Mouse (Mus musculus) liver, embryonic 15.5 days (tissue): Measurements from ENCODE around the gene Mplkip. TPM values are rescaled to one million over a fixed set of nuclear protein-coding genes. Genes with fewer than 3 reads are reported as not detected.

Source experiments
- ATAC-seq: fragments of 200-750 bp; cut with Nextera tagmentation; 2 replicates; pipeline ENCODE4 v1.8.0; 2017; ENCODE audit warnings: moderate number of reproducible peaks, mild to moderate bottlenecking, moderate library complexity; ENCODE audit not compliant: insufficient read depth
- H3K27ac ChIP-seq: fragments of 300-500 bp; sonication (generic); replicated peaks from 2 replicates; pipeline ENCODE4 v1.5.1; 2015; ENCODE audit warnings: mild to moderate bottlenecking, inconsistent platforms
- H3K27me3 ChIP-seq: fragments of 300-500 bp; sonication (generic); 2 replicates; pipeline ENCODE4 v1.6.1; 2015; ENCODE audit warnings: mild to moderate bottlenecking, inconsistent platforms
- H3K36me3 ChIP-seq: fragments of 300-500 bp; sonication (generic); replicated peaks from 2 replicates; pipeline ENCODE4 v1.6.1; 2015; ENCODE audit warnings: moderate library complexity, mild to moderate bottlenecking, inconsistent platforms
- H3K4me1 ChIP-seq: fragments of 300-500 bp; sonication (generic); replicated peaks from 2 replicates; pipeline ENCODE4 v1.6.1; 2015; ENCODE audit warnings: inconsistent platforms
- H3K4me2 ChIP-seq: fragments of 300-500 bp; sonication (generic); 2 replicates; pipeline ENCODE4 v1.6.1; 2015; ENCODE audit warnings: moderate library complexity, mild to moderate bottlenecking, inconsistent platforms
- H3K4me3 ChIP-seq: fragments of 300-500 bp; sonication (generic); replicated peaks from 2 replicates; pipeline ENCODE4 v1.5.1; 2015; ENCODE audit warnings: mild to moderate bottlenecking, inconsistent platforms
- H3K9ac ChIP-seq: fragments of 300-500 bp; sonication (generic); 2 replicates; pipeline ENCODE4 v1.6.1; 2015; ENCODE audit warnings: moderate library complexity, mild to moderate bottlenecking, inconsistent platforms
- H3K9me3 ChIP-seq: fragments of 300-500 bp; sonication (generic); replicated peaks from 2 replicates; pipeline ENCODE4 v1.6.1; 2016; ENCODE audit warnings: inconsistent platforms
- WGBS: fragments of 180-500 bp; shearing (Covaris S2); methylation state at CpG from one replicate; pipeline ENCODE4 v1.1.7; 2015; ENCODE audit warnings: mixed read lengths; ENCODE audit not compliant: insufficient replicate concordance; 5-methylcytosine and 5-hydroxymethylcytosine counted together
- polyA plus RNA-seq: library from polyadenylated mRNA; unstranded; fragments of >200 nt; fragmentation: Nextera tagmentation; extraction: Ambion mirVana; gene quantifications from 2 replicates; pipeline ENCODE4 v1.2.1, GENCODE M21; 2015

The Mplkip gene
- polyA plus RNA-seq, result 19.0 and 22.5 TPM in 2 replicates

DNA sequence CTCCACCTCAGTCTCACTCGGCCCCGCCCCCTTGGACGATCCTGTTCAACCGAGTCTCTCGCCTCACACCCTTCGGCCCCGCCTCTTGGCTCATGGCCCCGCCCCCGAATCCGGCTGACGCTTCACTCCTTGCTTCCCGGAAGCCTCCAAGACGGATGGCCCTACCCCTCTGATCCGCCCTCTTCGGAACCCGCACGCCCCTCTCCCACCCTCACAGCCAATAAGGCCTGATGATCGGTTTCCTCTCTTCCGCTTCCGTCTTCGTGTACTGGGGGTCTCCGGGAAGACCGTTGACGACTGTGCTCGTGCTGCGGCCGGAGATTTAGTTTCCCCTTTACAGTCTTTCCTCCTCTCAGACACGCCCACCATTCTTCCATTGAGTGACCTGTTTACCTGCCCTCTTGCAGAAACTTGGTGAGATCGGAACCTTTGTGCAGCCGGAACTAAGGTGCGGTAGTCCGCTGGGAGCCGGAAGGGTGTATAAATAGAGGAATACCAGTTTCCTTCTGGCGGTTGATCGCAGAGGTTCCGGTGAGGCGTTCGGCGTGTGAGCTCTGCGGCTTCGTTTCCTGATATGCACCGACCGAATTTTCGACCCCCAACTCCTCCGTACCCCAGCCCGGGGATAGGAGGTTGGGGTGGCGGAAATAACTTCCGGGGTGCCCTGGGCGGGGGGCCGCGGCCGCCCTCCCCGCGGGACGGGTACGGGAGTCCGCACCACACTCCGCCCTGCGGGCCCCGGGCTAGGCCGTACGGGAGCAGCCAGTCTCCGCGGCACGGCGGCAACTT, at the start of gene Mplkip, which contains the start of gene Sugct:
Gene Mplkip, plus strand, starts transcription at position 282 of the 789 bp plus-strand sequence.
Gene Sugct, minus strand, starts transcription at position 643 of the 789 bp plus-strand sequence.
- Histone ChIP-seq H3K4me2 (peak within 1 kb of the TSS; percentile 90), H3K4me1 (peaks cover 16% of the 10 kb centered on the region), H3K4me3 (peak within 1 kb of the TSS; percentile 85), H3K9ac (peak within 1 kb of the TSS; percentile 90), H3K9me3 (no peaks in the 10 kb centered on the region), H3K27me3 (no peaks in the 10 kb centered on the region), H3K36me3 (peaks cover 4% of the 10 kb centered on the region; the same call in 1 of the 2 replicates), H3K27ac (peak within 1 kb of the TSS; percentile 94)
- ATAC-seq, result peak; percentile 98
- under 1% methylated on average over 66 of the region's 66 CpGs for WGBS

DNA sequence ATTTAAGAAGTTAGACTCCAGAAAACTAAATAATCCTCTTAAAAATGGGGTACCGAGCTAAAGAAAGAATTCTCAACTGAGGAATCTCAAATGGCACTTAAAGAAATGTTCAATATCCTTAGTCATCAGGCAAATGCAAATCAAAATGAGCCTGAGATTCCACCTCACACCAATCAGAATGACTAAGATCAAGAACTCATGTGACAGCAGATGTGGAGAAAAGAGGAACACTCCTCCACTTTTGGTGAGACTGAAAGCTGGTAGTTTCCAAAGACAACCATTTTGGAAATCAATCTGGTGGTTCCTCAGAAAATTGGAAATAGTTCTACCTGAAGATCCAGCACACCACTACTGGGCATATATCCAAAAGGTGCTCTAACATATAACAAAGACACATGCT, 27.6 kb upstream of the Mplkip start:
- no peak overlapping the region for H3K9ac ChIP-seq
- H3K4me1 ChIP-seq, result no peaks in the 10 kb centered on the region
- H3K27me3 ChIP-seq, result no peaks in the 10 kb centered on the region
- 55% methylated on average over 1 of the region's 1 CpGs for whole genome bisulfite sequencing
- H3K9me3 ChIP-seq, result no peaks in the 10 kb centered on the region
- H3K27ac ChIP-seq, result no peak overlapping the region
- no peak overlapping the region for H3K4me2 ChIP-seq
- no peaks in the 10 kb centered on the region for H3K36me3 ChIP-seq
- no peak overlapping the region for H3K4me3 ChIP-seq
- ATAC-seq, result no peak

DNA sequence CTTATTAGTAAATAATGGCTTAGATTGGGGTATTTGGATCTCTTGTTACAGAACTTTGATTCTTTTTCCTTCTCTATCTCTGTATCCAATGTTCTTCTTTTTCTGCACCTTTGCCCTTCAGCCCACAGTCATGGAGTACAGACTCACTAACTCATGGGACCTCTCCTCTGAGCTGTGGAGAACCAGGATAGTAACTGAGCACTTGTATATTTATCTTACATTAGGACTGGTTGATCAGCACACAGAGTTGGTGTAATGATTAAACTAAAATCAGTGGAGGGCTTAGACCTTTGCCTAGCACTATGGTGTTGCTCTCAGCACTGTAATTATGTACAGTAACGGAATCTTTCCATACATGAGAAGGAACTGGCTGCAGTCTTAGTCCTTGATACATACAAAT, 23.9 kb upstream of the Mplkip start:
- H3K4me3 ChIP-seq, result no peak overlapping the region
- no peaks in the 10 kb centered on the region for H3K36me3 ChIP-seq
- H3K27ac ChIP-seq, result no peak overlapping the region
- no peaks in the 10 kb centered on the region for H3K27me3 ChIP-seq
- no peak overlapping the region for H3K9ac ChIP-seq
- ATAC-seq, result peak; percentile 78
- no peaks in the 10 kb centered on the region for H3K9me3 ChIP-seq
- H3K4me1 ChIP-seq, result no peaks in the 10 kb centered on the region
- WGBS, result 28% methylated on average over 1 of the region's 1 CpGs
- H3K4me2 ChIP-seq, result no peak overlapping the region

DNA sequence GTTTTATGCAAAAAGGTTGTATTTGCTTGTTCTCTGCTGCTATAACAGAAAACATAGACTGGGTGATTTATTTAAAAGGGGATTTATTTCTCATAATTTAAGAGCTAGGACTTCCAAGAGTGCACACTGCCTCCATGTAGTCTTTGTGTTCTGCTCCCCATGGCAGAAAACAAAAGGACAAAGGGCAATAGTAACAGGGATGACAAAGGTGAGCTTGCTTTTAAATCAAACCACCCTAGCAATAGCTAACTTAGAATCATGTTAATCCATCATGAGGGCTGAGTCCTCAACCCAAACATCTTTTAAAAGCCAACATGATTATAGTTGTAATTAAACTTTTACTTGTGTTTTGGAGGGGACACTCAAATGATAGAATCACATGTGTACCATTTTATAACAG, 5.5 kb upstream of the Mplkip start:
- no peak overlapping the region for H3K4me3 ChIP-seq
- H3K27me3 ChIP-seq, result no peaks in the 10 kb centered on the region
- no peak overlapping the region for H3K27ac ChIP-seq
- H3K36me3 ChIP-seq, result no peaks in the 10 kb centered on the region
- no peak for ATAC-seq
- H3K9me3 ChIP-seq, result no peaks in the 10 kb centered on the region
- peaks cover 8% of the 10 kb centered on the region for H3K4me1 ChIP-seq
- H3K4me2 ChIP-seq, result no peak overlapping the region
- no peak overlapping the region for H3K9ac ChIP-seq

DNA sequence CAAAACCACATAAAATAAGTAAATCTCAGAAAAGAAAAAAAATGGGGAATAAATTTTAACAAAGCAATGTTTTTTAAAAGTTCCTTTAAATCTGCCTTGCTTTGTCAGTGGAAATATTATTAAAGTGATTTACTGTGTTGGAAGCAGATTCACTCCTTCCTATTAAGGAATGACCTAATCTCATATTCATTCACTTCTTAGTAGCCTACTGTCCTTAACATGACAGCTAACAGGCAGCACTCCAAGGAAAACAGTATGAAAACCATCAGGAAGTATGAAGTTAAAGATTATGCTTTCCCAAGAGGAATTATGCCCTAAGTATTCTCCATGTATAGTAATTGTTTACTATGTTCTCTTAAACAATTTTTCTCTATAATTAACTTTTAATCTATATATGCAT, 4.3 kb upstream of the Mplkip start:
- Histone ChIP-seq H3K36me3 (no peaks in the 10 kb centered on the region), H3K4me2 (no peak overlapping the region), H3K4me3 (no peak overlapping the region), H3K27me3 (no peaks in the 10 kb centered on the region), H3K27ac (no peak overlapping the region), H3K4me1 (peaks cover 8% of the 10 kb centered on the region), H3K9ac (no peak overlapping the region), H3K9me3 (no peaks in the 10 kb centered on the region)
- no peak for ATAC-seq

DNA sequence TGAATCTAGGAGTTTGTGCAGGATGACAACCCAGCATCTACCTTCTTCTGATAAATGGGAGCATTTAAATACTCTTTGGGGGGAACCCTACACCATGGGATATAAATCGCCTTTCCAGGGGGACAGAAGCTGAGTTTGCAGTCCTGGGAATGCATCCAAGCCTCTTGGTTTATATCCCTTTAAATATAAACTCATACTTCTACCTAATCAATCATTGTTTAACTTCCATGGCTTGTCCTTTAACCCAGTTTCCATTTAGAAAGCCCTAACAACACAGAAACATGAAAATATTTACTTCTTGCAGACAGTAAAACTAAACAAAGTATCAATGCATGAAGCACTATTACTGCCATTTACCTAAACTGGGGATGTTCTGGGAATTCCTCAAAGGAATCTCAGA, 3.6 kb upstream of the Mplkip start:
- Histone ChIP-seq H3K4me1 (peaks cover 8% of the 10 kb centered on the region), H3K27me3 (no peaks in the 10 kb centered on the region), H3K9me3 (no peaks in the 10 kb centered on the region), H3K4me2 (no peak overlapping the region), H3K4me3 (no peak overlapping the region), H3K9ac (no peak overlapping the region), H3K27ac (no peak overlapping the region), H3K36me3 (no peaks in the 10 kb centered on the region)
- no peak for ATAC-seq
- 38% methylated on average over 1 of the region's 1 CpGs for WGBS

DNA sequence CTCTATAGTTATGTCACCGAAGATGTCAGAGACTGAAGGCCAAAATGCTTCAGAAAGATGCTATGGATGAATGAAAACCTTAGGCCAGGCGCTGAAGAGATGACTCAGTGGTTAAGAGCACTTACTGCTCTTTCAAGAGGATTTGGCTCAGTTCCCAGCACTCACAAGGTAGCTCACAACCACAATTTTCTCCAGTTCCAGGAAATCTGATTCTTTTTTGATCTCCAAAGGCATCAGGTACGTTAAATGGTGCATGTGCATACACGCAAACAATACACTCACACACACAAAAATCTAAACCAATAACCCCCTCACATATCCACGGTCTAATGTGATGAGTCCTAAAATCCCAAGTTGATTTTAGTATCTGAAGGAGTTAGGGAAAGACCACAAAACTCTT, 1.2 kb upstream of the Mplkip start:
- peak overlapping the region; percentile 90 for H3K4me2 ChIP-seq
- no peaks in the 10 kb centered on the region for H3K27me3 ChIP-seq
- no peak overlapping the region for H3K9ac ChIP-seq
- no peak overlapping the region; the same call in 1 of the 2 replicates for H3K27ac ChIP-seq
- peaks cover 16% of the 10 kb centered on the region for H3K4me1 ChIP-seq
- WGBS, result 57% methylated on average over 5 of the region's 5 CpGs
- peak overlapping the region; percentile 85 for H3K4me3 ChIP-seq
- H3K9me3 ChIP-seq, result no peaks in the 10 kb centered on the region
- peaks cover 4% of the 10 kb centered on the region; the same call in 1 of the 2 replicates for H3K36me3 ChIP-seq
- no peak for ATAC-seq

DNA sequence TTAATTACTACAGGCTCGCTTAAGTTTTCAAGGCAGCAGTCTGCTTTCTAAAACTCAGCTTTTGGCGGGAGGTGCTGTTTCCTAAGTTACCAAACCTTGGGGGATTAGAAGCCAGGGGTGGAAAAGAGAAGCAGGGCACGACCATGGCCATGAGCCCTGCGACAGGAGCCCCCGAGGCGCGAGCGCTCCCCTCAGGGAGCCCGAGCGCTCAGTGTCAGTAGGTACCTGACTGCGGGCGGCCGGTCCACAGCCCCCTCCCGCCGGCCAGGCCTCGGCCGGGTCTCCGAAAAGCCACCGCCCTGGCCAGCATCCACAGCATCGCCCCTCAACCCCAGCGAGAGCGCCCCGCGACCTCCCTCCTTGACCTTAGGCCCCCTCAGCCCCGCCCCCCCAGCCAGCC, 578 bp upstream of the Mplkip start:
- Histone ChIP-seq H3K4me3 (peak overlapping the region; percentile 85), H3K27me3 (no peaks in the 10 kb centered on the region), H3K27ac (peak overlapping the region; percentile 85), H3K4me1 (peaks cover 16% of the 10 kb centered on the region), H3K9me3 (no peaks in the 10 kb centered on the region), H3K4me2 (peak overlapping the region; percentile 90), H3K36me3 (peaks cover 4% of the 10 kb centered on the region; the same call in 1 of the 2 replicates), H3K9ac (peak overlapping the region; percentile 79)
- WGBS, result 1% methylated on average over 25 of the region's 25 CpGs
- ATAC-seq, result peak; percentile 42

DNA sequence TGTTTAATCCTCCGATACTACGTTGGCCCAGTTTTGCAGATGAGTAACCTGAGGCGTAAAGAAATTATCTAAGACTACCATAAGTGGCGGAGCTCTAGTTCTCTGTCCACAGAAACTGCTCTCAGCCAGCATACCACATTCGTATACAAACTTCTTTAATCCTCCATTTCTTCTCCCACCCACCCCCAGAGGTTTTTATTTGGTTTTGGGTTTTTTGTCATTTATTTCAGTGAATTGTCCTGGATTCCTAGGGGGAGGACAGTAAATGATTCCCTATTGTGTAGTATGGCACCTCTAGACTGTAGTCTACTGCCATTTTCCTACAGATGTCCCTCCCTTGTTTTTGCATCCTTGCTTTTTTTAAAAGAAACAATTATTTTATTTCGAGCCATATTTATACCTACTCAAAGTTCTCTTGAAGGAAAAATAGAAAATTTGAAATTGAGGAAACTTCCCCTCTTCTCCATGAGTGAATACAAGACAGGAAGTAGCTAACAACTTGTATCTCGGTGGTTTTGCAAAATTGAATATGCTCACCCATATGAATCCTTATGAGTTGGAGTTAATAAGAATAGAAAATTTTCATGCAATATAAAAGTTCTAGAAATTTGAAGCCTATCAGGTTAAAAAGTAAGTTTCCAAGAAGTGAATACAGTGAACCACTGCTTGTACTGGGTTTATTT, 1.0 kb downstream of the Mplkip start:
- Histone ChIP-seq H3K4me1 (peaks cover 16% of the 10 kb centered on the region), H3K4me2 (peak overlapping the region; percentile 90), H3K27ac (peak overlapping the region; percentile 94), H3K27me3 (no peaks in the 10 kb centered on the region), H3K9me3 (no peaks in the 10 kb centered on the region), H3K36me3 (peaks cover 4% of the 10 kb centered on the region; the same call in 1 of the 2 replicates), H3K9ac (peak overlapping the region; percentile 90), H3K4me3 (peak overlapping the region; percentile 85)
- ATAC-seq, result no peak
- WGBS, result 1% methylated on average over 7 of the region's 7 CpGs

DNA sequence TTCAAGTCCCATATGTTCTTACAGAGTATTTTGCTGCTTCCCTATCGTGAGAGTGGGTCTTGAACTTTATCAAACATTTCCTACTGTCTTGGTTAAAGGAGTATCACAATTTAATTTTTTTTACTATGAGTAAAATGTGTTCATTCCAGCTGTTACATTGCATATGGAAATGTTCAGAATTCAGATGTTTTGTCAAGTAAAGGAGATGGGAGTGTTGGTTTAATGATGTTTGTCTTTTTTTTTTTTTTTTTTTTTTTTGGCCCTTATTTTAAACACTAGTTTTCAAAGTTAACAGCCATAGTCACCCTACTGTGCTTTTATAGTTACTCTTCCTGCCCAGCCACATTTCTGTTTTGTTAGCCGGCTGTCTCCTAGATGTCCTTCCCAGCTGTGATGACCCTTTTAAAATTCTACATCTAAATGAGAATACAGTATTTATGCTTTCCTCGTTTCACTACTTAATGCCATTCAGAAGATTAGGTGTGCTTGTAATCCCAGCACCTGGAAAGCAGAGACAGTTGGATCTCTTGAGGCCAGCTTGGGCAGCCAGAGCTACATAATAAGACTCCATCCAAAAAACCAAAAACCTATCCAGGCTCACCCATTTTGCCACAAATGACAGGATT, 5.2 kb downstream of the Mplkip start:
- Histone ChIP-seq H3K27ac (no peak overlapping the region), H3K9me3 (no peaks in the 10 kb centered on the region), H3K4me3 (no peak overlapping the region), H3K27me3 (no peaks in the 10 kb centered on the region), H3K4me2 (no peak overlapping the region), H3K4me1 (peaks cover 10% of the 10 kb centered on the region), H3K36me3 (peaks cover 13% of the 10 kb centered on the region; the same call in 1 of the 2 replicates), H3K9ac (no peak overlapping the region)
- 64% methylated on average over 3 of the region's 3 CpGs for WGBS
- ATAC-seq, result no peak

DNA sequence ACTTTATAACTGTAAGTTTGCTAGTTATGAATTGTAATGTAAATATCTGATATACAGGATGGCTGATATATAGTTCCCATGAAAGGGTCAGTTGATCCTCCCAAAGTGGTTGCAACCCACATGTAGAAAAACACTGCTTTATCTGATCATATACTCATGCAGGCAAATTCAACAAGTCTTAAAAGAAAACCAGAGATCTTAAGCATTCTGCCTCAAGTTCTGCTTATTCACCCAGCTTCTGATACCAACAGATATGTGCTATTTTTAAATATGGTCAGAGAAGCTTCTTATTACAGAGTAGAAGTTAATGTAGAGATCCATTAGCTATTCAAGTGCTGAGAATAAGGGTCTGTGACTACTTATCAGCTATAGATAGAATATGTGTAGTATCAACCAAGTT, 6.3 kb downstream of the Mplkip start:
- Histone ChIP-seq H3K4me3 (no peak overlapping the region), H3K4me1 (peaks cover 10% of the 10 kb centered on the region), H3K36me3 (peaks cover 13% of the 10 kb centered on the region; the same call in 1 of the 2 replicates), H3K9ac (no peak overlapping the region), H3K9me3 (no peaks in the 10 kb centered on the region), H3K27ac (no peak overlapping the region), H3K4me2 (no peak overlapping the region), H3K27me3 (no peaks in the 10 kb centered on the region)
- ATAC-seq, result no peak
